Mouse (Mus musculus) WW6 (cell line): ENCODE results near the gene Cmtm6.

Experiments
- DNase-seq: peaks from one replicate; pipeline ENCODE4 v3.0.0-alpha.2; 2013; ENCODE audit warnings: low read depth, low spot score

Cmtm6 gene

DNA sequence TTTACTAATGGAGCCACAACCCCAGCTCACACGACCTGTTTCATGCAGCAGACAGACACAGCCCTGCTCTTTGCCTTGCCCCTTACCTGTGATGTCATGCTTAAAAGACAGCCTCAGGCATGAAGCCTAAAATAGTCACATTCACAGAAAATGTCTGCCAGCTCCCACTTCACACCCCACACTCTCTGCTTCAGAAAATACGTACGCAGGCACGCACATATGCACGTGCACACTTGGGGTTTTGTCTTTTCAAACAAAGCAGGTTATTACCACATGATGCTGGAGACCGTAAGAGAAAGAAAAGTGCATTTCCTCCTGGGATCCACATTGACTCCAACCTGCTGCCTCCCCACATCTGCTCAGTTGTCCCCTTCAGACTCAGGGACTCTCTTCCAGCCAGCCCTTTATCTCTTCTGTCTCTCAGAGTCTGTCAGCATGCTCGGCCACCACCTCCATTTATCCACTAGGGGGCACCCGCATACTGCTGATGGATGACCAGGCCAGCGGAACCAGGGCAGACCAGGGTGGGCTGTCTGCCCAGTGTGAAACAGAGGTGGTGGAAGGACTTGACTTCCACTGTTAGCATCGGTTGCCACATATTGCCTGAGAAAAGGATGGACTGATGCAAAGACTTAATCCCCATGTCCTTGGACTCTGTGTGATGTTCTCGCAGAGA is 66.6 kb downstream of the Cmtm6 start:
- DNase-seq = no peak

- no peak for DNase-seq
Observed at GRCm38 (mm10) chr9:114798845-114799244, 67.9 kb downstream of the Cmtm6 start.
